Mouse (Mus musculus) limb, embryonic 15.5 days (tissue): ENCODE results near the gene Ucp2. TPM values are rescaled to one million over a fixed set of nuclear protein-coding genes. Genes with fewer than 3 reads are reported as not detected.

ENCODE experiments used
- ATAC-seq: fragments of 200-750 bp; cut with Nextera tagmentation; 2 replicates; pipeline ENCODE4 v1.8.0; 2017; ENCODE audit warnings: low read depth, moderate TSS enrichment; ENCODE audit not compliant: insufficient number of reproducible peaks, low FRiP score, low TSS enrichment
- H3K27ac ChIP-seq: fragments of 300-500 bp; sonication (generic); 2 replicates; pipeline ENCODE4 v1.5.1; 2015; ENCODE audit warnings: moderate library complexity, mild to moderate bottlenecking, inconsistent platforms
- H3K27me3 ChIP-seq: fragments of 300-500 bp; sonication (generic); 2 replicates; pipeline ENCODE4 v1.6.1; 2015; ENCODE audit warnings: inconsistent platforms
- H3K36me3 ChIP-seq: fragments of 300-500 bp; sonication (generic); 2 replicates; pipeline ENCODE4 v1.6.1; 2015; ENCODE audit warnings: inconsistent platforms
- H3K4me1 ChIP-seq: fragments of 300-500 bp; sonication (generic); 2 replicates; pipeline ENCODE4 v1.6.1; 2015; ENCODE audit warnings: inconsistent platforms
- H3K4me2 ChIP-seq: fragments of 300-500 bp; sonication (generic); 2 replicates; pipeline ENCODE4 v1.6.1; 2015; ENCODE audit warnings: mild to moderate bottlenecking, inconsistent platforms
- H3K4me3 ChIP-seq: fragments of 300-500 bp; sonication (generic); 2 replicates; pipeline ENCODE4 v1.5.1; 2015; ENCODE audit warnings: mild to moderate bottlenecking, inconsistent platforms
- H3K9ac ChIP-seq: fragments of 300-500 bp; sonication (generic); 2 replicates; pipeline ENCODE4 v1.6.1; 2015; ENCODE audit warnings: inconsistent platforms
- H3K9me3 ChIP-seq: fragments of 300-500 bp; sonication (generic); 2 replicates; pipeline ENCODE4 v1.6.1; 2016; ENCODE audit warnings: inconsistent platforms
- WGBS: fragments of 180-500 bp; shearing (Covaris S2); methylation state at CpG from one replicate; pipeline ENCODE4 v1.1.7; 2015; 5-methylcytosine and 5-hydroxymethylcytosine counted together
- polyA plus RNA-seq: library from polyadenylated mRNA; unstranded; fragments of >200 nt; fragmentation: Nextera tagmentation; extraction: Ambion mirVana; gene quantifications from 2 replicates; pipeline ENCODE4 v1.2.1, GENCODE M21; 2015

The Ucp2 gene
- polyA plus RNA-seq, 1 experiment from 2014 or later: 141 TPM

GRCm38 (mm10) chr7:100496791-100497190, 3.7 kb downstream of the Ucp2 start:
- Histone ChIP-seq H3K4me2 (no peak overlapping the region), H3K4me1 (peaks cover 45% of the 10 kb centered on the region), H3K9ac (no peak overlapping the region), H3K27ac (no peak overlapping the region), H3K9me3 (no peaks in the 10 kb centered on the region), H3K4me3 (no peak overlapping the region), H3K36me3 (peaks cover 24% of the 10 kb centered on the region), H3K27me3 (no peaks in the 10 kb centered on the region)
- 96% methylated on average over 9 of the region's 9 CpGs for WGBS
- no peak for ATAC-seq

DNA sequence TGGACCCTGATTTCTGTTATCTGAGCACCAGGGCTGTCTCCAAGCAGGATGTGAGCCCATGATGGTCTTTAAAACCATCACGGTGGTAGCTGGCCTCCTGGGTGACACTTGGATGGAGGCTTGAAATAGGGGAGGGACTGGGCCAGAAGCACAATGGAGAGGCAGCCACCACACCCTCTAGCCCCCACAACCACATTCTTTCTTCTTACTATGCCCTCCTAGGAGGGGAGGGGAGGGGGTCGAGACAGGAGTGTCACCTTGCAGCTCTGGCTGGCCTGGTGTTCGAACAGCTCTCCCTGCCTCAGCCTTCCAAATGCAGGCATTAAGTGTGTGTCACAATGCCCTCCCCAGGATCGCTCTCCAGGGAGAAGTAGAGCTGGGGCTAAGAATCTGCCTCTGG, 4.3 kb downstream of the Ucp2 start:
- no peak for ATAC-seq
- 82% methylated on average over 4 of the region's 4 CpGs for WGBS
- no peaks in the 10 kb centered on the region for H3K9me3 ChIP-seq
- H3K4me3 ChIP-seq: no peak overlapping the region
- H3K4me2 ChIP-seq: no peak overlapping the region
- peaks cover 24% of the 10 kb centered on the region for H3K36me3 ChIP-seq
- H3K9ac ChIP-seq: no peak overlapping the region
- H3K27me3 ChIP-seq: no peaks in the 10 kb centered on the region
- H3K27ac ChIP-seq: no peak overlapping the region
- H3K4me1 ChIP-seq: peaks cover 43% of the 10 kb centered on the region

DNA sequence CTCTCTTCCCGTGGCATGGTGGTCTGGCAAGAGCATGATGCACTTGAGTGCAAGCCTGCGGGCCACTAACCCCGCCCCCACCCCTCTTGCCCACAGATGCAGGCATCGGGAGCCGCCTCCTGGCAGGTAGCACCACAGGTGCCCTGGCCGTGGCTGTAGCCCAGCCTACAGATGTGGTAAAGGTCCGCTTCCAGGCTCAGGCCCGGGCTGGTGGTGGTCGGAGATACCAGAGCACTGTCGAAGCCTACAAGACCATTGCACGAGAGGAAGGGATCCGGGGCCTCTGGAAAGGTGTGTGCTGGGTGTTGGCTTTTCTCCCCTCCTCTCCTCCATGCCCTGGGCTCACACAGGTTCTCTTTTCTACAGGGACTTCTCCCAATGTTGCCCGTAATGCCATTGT, 4.8 kb downstream of the Ucp2 start:
- H3K27me3 ChIP-seq: no peaks in the 10 kb centered on the region
- H3K27ac ChIP-seq: no peak overlapping the region
- no peak overlapping the region for H3K9ac ChIP-seq
- peaks cover 37% of the 10 kb centered on the region for H3K4me1 ChIP-seq
- WGBS: 91% methylated on average over 13 of the region's 13 CpGs
- peaks cover 24% of the 10 kb centered on the region for H3K36me3 ChIP-seq
- H3K4me3 ChIP-seq: no peak overlapping the region
- no peaks in the 10 kb centered on the region for H3K9me3 ChIP-seq
- no peak overlapping the region for H3K4me2 ChIP-seq
- ATAC-seq: no peak

- Histone ChIP-seq H3K36me3 (peaks cover 24% of the 10 kb centered on the region), H3K9me3 (no peaks in the 10 kb centered on the region), H3K4me2 (no peak overlapping the region), H3K9ac (no peak overlapping the region), H3K4me3 (no peak overlapping the region), H3K4me1 (peaks cover 24% of the 10 kb centered on the region), H3K27ac (no peak overlapping the region), H3K27me3 (no peaks in the 10 kb centered on the region)
- ATAC-seq: no peak
These were observed 6.3 kb downstream of the Ucp2 start for GRCm38 (mm10) chr7:100499465-100499864.

DNA sequence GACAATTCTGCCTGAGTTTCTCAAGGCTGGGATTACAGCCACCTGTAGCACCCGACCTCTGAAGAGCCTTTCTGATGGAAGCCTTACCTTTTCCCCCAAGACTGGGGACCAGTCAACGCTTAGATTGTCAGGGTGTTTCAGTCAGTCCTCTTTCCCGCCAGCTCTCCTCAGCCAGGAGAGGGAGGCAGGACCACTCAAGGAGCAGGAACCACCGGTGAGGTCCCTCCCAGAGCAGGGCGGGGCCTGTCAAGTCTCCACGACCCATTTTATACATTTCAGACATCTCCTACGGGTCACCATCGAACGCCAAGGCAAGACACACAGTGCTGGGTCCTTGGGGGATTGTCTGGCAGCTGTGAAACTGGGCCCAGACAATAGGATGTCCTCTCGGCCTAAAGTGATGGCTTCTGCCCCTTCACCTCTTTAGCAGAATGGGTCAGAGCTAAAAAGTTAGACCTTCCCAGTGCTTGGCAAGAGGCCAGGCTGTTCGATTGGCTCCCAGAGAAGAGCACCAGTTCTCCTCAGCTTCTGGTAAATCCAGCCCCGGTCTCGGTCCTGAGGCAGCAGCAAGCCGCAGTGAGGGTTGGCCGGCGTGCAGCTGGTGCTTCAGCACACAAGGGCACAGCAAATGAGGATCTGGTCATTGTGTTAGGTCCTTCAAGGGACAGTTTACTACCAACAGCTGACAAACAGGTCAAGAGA, 7.3 kb downstream of the Ucp2 start:
- 66% methylated on average over 16 of the region's 16 CpGs for WGBS
- no peaks in the 10 kb centered on the region for H3K9me3 ChIP-seq
- no peak overlapping the region for H3K4me3 ChIP-seq
- no peak for ATAC-seq
- H3K4me1 ChIP-seq: peaks cover 15% of the 10 kb centered on the region
- H3K27ac ChIP-seq: no peak overlapping the region
- H3K9ac ChIP-seq: no peak overlapping the region
- H3K27me3 ChIP-seq: no peaks in the 10 kb centered on the region
- H3K4me2 ChIP-seq: no peak overlapping the region
- H3K36me3 ChIP-seq: peaks cover 24% of the 10 kb centered on the region

GRCm38 (mm10) chr7:100501027-100501843, 8.1 kb downstream of the Ucp2 start:
- no peaks in the 10 kb centered on the region for H3K27me3 ChIP-seq
- ATAC-seq: no peak
- H3K4me1 ChIP-seq: peaks cover 7% of the 10 kb centered on the region
- peaks cover 24% of the 10 kb centered on the region for H3K36me3 ChIP-seq
- WGBS: 60% methylated on average over 6 of the region's 6 CpGs
- no peak overlapping the region for H3K4me3 ChIP-seq
- no peak overlapping the region for H3K27ac ChIP-seq
- no peak overlapping the region for H3K4me2 ChIP-seq
- no peak overlapping the region for H3K9ac ChIP-seq
- no peaks in the 10 kb centered on the region for H3K9me3 ChIP-seq

DNA sequence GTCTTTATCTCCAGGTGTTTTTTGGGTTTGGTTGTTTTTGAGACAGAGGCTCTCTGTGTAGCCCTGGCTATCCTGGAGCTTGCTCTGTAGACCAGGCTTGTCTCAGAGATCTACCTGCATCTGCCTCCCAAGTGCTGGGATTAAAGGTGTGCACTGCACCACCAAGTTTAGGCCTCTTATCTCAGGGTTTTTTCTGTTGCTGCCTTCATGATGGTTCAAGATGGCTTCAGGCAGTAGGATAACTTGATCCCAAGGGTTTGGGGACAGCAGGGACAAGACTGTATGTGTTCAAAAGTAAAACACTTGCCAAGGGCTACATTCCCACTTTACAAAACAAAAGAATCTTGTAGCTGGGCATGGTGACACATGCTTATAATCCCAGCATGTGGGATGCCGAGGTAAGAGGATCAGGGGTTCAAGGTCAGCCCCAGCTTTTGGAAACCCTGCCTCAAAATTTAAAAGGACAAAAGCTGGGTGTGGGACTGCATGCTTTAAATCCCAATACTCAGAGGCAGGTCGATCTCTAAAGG, 8.8 kb downstream of the Ucp2 start:
- Histone ChIP-seq H3K4me2 (no peak overlapping the region), H3K27me3 (no peaks in the 10 kb centered on the region), H3K36me3 (peaks cover 24% of the 10 kb centered on the region), H3K9ac (no peak overlapping the region), H3K27ac (no peak overlapping the region), H3K9me3 (no peaks in the 10 kb centered on the region), H3K4me3 (no peak overlapping the region), H3K4me1 (peaks cover 4% of the 10 kb centered on the region; the same call in 1 of the 2 replicates)
- WGBS: 54% methylated on average over 2 of the region's 2 CpGs
- ATAC-seq: no peak

GRCm38 (mm10) chr7:100502374-100502922, 9.3 kb downstream of the Ucp2 start:
- H3K27ac ChIP-seq: no peak overlapping the region
- peaks cover 21% of the 10 kb centered on the region for H3K36me3 ChIP-seq
- ATAC-seq: no peak
- no peak overlapping the region for H3K9ac ChIP-seq
- H3K4me2 ChIP-seq: no peak overlapping the region
- no peaks in the 10 kb centered on the region for H3K27me3 ChIP-seq
- 79% methylated on average over 7 of the region's 7 CpGs for WGBS
- H3K4me3 ChIP-seq: no peak overlapping the region
- H3K4me1 ChIP-seq: peaks cover 4% of the 10 kb centered on the region; the same call in 1 of the 2 replicates
- H3K9me3 ChIP-seq: no peaks in the 10 kb centered on the region

GRCm38 (mm10) chr7:100503076-100503475, 9.9 kb downstream of the Ucp2 start:
- peaks cover 15% of the 10 kb centered on the region for H3K36me3 ChIP-seq
- no peaks in the 10 kb centered on the region for H3K27me3 ChIP-seq
- H3K27ac ChIP-seq: no peak overlapping the region
- no peak overlapping the region for H3K4me3 ChIP-seq
- ATAC-seq: no peak
- 73% methylated on average over 5 of the region's 5 CpGs for WGBS
- no peak overlapping the region for H3K9ac ChIP-seq
- H3K9me3 ChIP-seq: no peaks in the 10 kb centered on the region
- no peak overlapping the region for H3K4me2 ChIP-seq
- H3K4me1 ChIP-seq: peaks cover 4% of the 10 kb centered on the region; the same call in 1 of the 2 replicates

- no peak overlapping the region for H3K4me3 ChIP-seq
- H3K4me2 ChIP-seq: no peak overlapping the region
- no peaks in the 10 kb centered on the region for H3K27me3 ChIP-seq
- no peaks in the 10 kb centered on the region for H3K36me3 ChIP-seq
- no peaks in the 10 kb centered on the region for H3K9me3 ChIP-seq
- no peak overlapping the region for H3K9ac ChIP-seq
- H3K4me1 ChIP-seq: peaks cover 4% of the 10 kb centered on the region; the same call in 1 of the 2 replicates
- ATAC-seq: no peak
- no peak overlapping the region for H3K27ac ChIP-seq
- 84% methylated on average over 13 of the region's 13 CpGs for WGBS
These were observed 11.8 kb downstream of the Ucp2 start for GRCm38 (mm10) chr7:100504740-100505487.

DNA sequence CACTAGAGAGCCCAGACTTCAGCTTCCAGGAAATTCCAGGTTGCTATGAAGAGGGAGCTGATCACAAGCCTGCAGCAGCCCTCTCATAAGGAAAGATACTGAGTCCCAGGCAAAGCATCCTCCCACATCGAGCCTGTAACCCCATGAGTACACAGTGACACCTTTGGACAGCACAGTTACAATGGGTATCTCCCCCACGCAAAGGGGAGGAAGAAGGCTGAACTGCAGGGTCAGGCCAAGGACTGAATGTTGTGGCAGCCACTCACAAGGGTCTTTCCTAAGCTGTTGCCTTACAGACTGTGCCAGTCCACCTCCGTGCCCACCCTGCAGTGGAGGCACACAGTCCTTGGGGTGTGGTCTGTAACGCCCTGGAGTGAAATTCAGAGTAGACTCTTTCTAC, 13.4 kb downstream of the Ucp2 start:
- Histone ChIP-seq H3K4me1 (no peaks in the 10 kb centered on the region), H3K27ac (no peak overlapping the region), H3K4me2 (no peak overlapping the region), H3K9ac (no peak overlapping the region), H3K4me3 (no peak overlapping the region), H3K36me3 (no peaks in the 10 kb centered on the region), H3K9me3 (no peaks in the 10 kb centered on the region), H3K27me3 (no peaks in the 10 kb centered on the region)
- WGBS: 75% methylated on average over 4 of the region's 4 CpGs
- ATAC-seq: no peak
